Mouse (Mus musculus) embryonic facial prominence, embryonic 13.5 days (tissue): Measurements from ENCODE around the gene Wdfy2. TPM values are rescaled to one million over a fixed set of nuclear protein-coding genes. Genes with fewer than 3 reads are reported as not detected.
"Not testable (repeated sequence)": the region's sequence is repeated elsewhere in the genome, so short reads cannot be mapped to it uniquely, and the experiment has no call there.

Experiments
- ATAC-seq: fragments of 200-750 bp; cut with Nextera tagmentation; 2 replicates; pipeline ENCODE4 v1.8.0; 2017; ENCODE audit warnings: low read depth; ENCODE audit not compliant: insufficient number of reproducible peaks, insufficient read depth, low FRiP score, low TSS enrichment
- H3K27ac ChIP-seq: fragments of 300-500 bp; sonication (generic); 2 replicates; pipeline ENCODE4 v1.5.1; 2015; ENCODE audit warnings: moderate library complexity, mild to moderate bottlenecking, inconsistent platforms
- H3K27me3 ChIP-seq: fragments of 300-500 bp; sonication (generic); 2 replicates; pipeline ENCODE4 v1.6.1; 2015; ENCODE audit warnings: mild to moderate bottlenecking, inconsistent platforms
- H3K36me3 ChIP-seq: fragments of 300-500 bp; sonication (generic); 2 replicates; pipeline ENCODE4 v1.6.1; 2015; ENCODE audit warnings: mild to moderate bottlenecking, inconsistent platforms
- H3K4me1 ChIP-seq: fragments of 300-500 bp; sonication (generic); 2 replicates; pipeline ENCODE4 v1.6.1; 2015; ENCODE audit warnings: inconsistent platforms
- H3K4me2 ChIP-seq: fragments of 300-500 bp; sonication (generic); 2 replicates; pipeline ENCODE4 v1.6.1; 2015; ENCODE audit warnings: moderate library complexity, mild to moderate bottlenecking, inconsistent platforms
- H3K4me3 ChIP-seq: fragments of 300-500 bp; sonication (generic); 2 replicates; pipeline ENCODE4 v1.5.1; 2015; ENCODE audit warnings: mild to moderate bottlenecking, inconsistent platforms
- H3K9ac ChIP-seq: fragments of 300-500 bp; sonication (generic); 2 replicates; pipeline ENCODE4 v1.6.1; 2015; ENCODE audit warnings: mild to moderate bottlenecking, inconsistent platforms
- H3K9me3 ChIP-seq: fragments of 300-500 bp; sonication (generic); 2 replicates; pipeline ENCODE4 v1.6.1; 2016; ENCODE audit warnings: inconsistent platforms
- whole genome bisulfite sequencing: fragments of 180-500 bp; shearing (Covaris S2); methylation state at CpG from one replicate; pipeline ENCODE4 v1.1.7; 2015; ENCODE audit warnings: mixed read lengths; 5-methylcytosine and 5-hydroxymethylcytosine counted together
- polyA plus RNA-seq: library from polyadenylated mRNA; unstranded; fragments of >200 nt; fragmentation: Nextera tagmentation; extraction: Ambion mirVana; gene quantifications from 2 replicates; pipeline ENCODE4 v1.2.1, GENCODE M21; 2015

Gene Wdfy2
- polyA plus RNA-seq, 1 experiment from 2014 or later, result 7.4 TPM

- Histone ChIP-seq H3K27ac (peak overlapping the region; percentile 60; the same call in 1 of the 2 replicates), H3K27me3 (no peaks in the 10 kb centered on the region), H3K9ac (no peak overlapping the region), H3K4me2 (no peak overlapping the region), H3K9me3 (no peaks in the 10 kb centered on the region), H3K4me3 (no peak overlapping the region), H3K36me3 (no peaks in the 10 kb centered on the region), H3K4me1 (peaks cover 33% of the 10 kb centered on the region)
- 47% methylated on average over 5 of the region's 5 CpGs for WGBS
- no peak for ATAC-seq
These were observed 42.8 kb downstream of the Wdfy2 start for GRCm38 (mm10) chr14:62880084-62880851.

GRCm38 (mm10) chr14:62882061-62882614 is 44.7 kb downstream of the Wdfy2 start:
- Histone ChIP-seq H3K9me3 (no peaks in the 10 kb centered on the region), H3K4me2 (no peak overlapping the region), H3K27ac (no peak overlapping the region), H3K9ac (no peak overlapping the region), H3K27me3 (no peaks in the 10 kb centered on the region), H3K4me3 (no peak overlapping the region), H3K4me1 (peaks cover 33% of the 10 kb centered on the region), H3K36me3 (no peaks in the 10 kb centered on the region)
- 29% methylated on average over 4 of the region's 4 CpGs for WGBS
- no peak for ATAC-seq

GRCm38 (mm10) chr14:62883551-62883950 is 46.1 kb downstream of the Wdfy2 start:
- 54% methylated on average over 1 of the region's 1 CpGs for WGBS
- Histone ChIP-seq H3K4me2 (no peak overlapping the region), H3K27ac (no peak overlapping the region), H3K9ac (no peak overlapping the region), H3K36me3 (no peaks in the 10 kb centered on the region), H3K9me3 (no peaks in the 10 kb centered on the region), H3K27me3 (no peaks in the 10 kb centered on the region), H3K4me3 (no peak overlapping the region), H3K4me1 (peaks cover 29% of the 10 kb centered on the region)
- ATAC-seq, result no peak

- no peaks in the 10 kb centered on the region for H3K36me3 ChIP-seq
- H3K27me3 ChIP-seq, result no peaks in the 10 kb centered on the region
- no peak overlapping the region for H3K9ac ChIP-seq
- H3K9me3 ChIP-seq, result no peaks in the 10 kb centered on the region
- no peak for ATAC-seq
- H3K4me2 ChIP-seq, result no peak overlapping the region
- WGBS, result 55% methylated on average over 5 of the region's 5 CpGs
- no peak overlapping the region for H3K27ac ChIP-seq
- H3K4me3 ChIP-seq, result no peak overlapping the region
- peaks cover 23% of the 10 kb centered on the region for H3K4me1 ChIP-seq
These were observed 46.7 kb downstream of the Wdfy2 start for GRCm38 (mm10) chr14:62884171-62884570.

DNA sequence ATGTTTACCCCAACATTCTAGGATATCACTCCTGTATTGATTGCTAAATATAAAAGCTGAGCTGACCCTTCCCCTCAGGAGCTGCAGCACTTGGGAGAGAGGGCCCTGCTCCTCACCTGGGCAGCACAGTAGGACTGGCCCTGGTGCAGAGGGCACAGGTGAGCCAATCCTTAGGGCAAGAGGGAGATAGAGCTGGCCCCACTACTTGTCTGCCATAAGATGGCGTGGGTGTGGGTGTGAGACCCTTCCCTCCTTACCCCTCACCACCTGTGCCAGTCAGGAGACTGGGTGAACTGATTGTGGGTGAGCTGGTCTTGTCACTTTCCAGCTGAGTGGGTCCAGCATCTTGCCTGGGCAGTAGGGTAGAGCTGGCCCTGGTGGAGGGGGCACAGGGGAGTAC is 47.2 kb downstream of the Wdfy2 start:
- 94% methylated on average over 1 of the region's 1 CpGs for WGBS
- no peak overlapping the region for H3K4me2 ChIP-seq
- H3K4me3 ChIP-seq, result no peak overlapping the region
- peak; percentile 48; the same call in 1 of the 2 replicates for ATAC-seq
- H3K9ac ChIP-seq, result no peak overlapping the region
- peaks cover 18% of the 10 kb centered on the region for H3K4me1 ChIP-seq
- H3K27ac ChIP-seq, result no peak overlapping the region
- no peaks in the 10 kb centered on the region for H3K27me3 ChIP-seq
- H3K9me3 ChIP-seq, result no peaks in the 10 kb centered on the region
- H3K36me3 ChIP-seq, result no peaks in the 10 kb centered on the region

DNA sequence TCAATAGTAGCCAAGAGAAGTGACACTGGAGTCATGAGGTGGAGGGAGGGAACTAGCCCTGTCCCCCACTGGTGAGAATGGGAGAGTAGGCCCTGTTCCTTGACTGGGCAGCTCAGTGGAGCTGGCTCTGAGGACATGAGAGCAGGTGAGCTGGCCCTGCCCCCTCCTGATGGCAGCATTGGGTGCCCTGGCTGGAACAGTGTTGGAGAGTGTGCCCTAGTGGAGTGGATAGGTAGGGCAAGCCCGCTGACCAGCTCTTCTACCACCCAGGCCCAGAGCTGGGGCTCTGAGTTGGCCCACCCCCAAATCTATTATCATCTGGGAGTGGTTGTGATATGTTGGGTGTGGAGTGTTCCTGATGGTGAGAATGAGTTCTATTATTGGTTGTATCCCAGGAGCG is 47.7 kb downstream of the Wdfy2 start:
- Histone ChIP-seq H3K4me3 (no peak overlapping the region), H3K27ac (no peak overlapping the region), H3K9ac (no peak overlapping the region), H3K4me2 (no peak overlapping the region), H3K9me3 (no peaks in the 10 kb centered on the region), H3K4me1 (peaks cover 13% of the 10 kb centered on the region), H3K27me3 (no peaks in the 10 kb centered on the region), H3K36me3 (no peaks in the 10 kb centered on the region)
- no peak for ATAC-seq
- 90% methylated on average over 2 of the region's 2 CpGs for WGBS

- H3K27me3 ChIP-seq, result no peaks in the 10 kb centered on the region
- H3K4me1 ChIP-seq, result no peaks in the 10 kb centered on the region
- no peak overlapping the region for H3K4me2 ChIP-seq
- no peak overlapping the region for H3K4me3 ChIP-seq
- 89% methylated on average over 3 of the region's 3 CpGs for WGBS
- no peak overlapping the region for H3K9ac ChIP-seq
- no peak overlapping the region for H3K27ac ChIP-seq
- ATAC-seq, result no peak
- H3K36me3 ChIP-seq, result no peaks in the 10 kb centered on the region
- no peaks in the 10 kb centered on the region for H3K9me3 ChIP-seq
These were observed 53.9 kb downstream of the Wdfy2 start for GRCm38 (mm10) chr14:62891401-62891800.

DNA sequence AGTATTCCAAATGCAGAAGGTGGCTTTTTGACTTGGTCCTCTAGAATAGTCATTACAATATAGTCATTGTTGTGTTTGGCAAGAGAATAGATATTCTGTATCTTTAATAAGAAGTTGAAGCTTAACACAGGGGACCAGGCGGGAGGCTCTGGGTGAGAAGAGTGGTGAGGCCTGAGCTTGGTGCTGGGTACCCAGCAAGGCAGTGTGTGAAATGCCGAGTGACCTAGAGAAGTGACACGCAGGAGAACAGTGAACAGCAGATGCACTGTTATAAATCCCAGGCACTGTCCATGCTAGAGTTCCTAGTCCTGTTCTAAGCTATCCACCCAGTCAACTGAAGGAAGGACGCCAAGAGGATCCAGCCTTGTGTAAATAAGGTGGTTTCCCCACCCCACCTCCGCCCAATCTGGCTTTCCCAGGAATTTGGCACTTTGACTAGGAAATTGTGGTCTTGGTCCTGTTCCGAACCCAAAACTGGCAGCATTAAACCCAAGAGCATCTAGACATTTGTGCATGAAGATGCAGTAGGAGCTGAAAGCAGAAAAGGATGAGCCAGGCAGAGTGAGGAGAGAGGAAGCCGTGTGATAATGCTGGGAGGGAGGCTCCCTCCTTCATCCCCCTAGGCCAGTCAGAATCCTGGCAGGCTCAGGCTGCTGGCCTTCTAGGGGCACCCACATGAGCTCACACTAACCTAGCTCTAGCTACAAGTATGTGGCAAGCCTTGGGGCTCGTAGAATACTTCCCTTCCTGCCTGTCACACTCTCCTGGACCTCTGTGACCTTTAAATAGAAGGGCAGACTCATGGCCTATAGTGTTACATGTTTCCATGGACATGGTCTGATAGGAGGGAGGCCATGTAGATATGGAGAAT is 55.5 kb downstream of the Wdfy2 start:
- H3K27ac ChIP-seq, result no peak overlapping the region
- no peak for ATAC-seq
- no peaks in the 10 kb centered on the region for H3K36me3 ChIP-seq
- H3K4me2 ChIP-seq, result no peak overlapping the region
- H3K9ac ChIP-seq, result no peak overlapping the region
- H3K9me3 ChIP-seq, result no peaks in the 10 kb centered on the region
- H3K4me1 ChIP-seq, result no peaks in the 10 kb centered on the region
- no peaks in the 10 kb centered on the region for H3K27me3 ChIP-seq
- 72% methylated on average over 8 of the region's 8 CpGs for WGBS
- no peak overlapping the region for H3K4me3 ChIP-seq

DNA sequence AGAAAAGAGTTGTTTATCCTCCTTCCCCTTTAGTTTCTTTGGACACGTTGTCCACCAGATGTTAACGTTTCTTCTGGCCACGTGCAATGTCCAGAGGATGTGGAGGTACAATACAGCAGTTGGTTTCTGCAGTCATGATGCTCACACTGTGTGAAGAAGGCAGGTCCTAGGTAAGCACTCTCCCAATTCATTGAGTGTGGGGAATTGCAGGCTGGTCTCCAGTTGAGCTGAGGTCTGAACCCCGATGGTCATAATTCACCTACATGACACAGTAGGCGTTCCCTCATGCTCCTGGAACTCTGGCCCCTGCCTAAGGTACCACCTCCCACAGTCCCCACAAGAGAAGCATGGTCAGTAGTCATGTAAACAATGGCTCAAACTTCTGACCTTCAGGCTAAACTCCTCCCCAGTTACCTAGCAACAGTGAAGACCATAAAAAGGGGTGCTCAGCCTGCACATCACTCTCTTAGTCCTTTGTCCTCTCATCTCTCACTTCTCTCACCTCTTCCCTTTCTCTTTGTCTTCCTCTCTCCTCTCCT is 56.2 kb downstream of the Wdfy2 start:
- 74% methylated on average over 5 of the region's 5 CpGs for WGBS
- ATAC-seq, H3K27ac ChIP-seq, H3K9ac ChIP-seq, H3K4me2 ChIP-seq, H3K4me1 ChIP-seq, H3K9me3 ChIP-seq, H3K4me3 ChIP-seq, H3K36me3 ChIP-seq, H3K27me3 ChIP-seq: not testable (repeated sequence)

DNA sequence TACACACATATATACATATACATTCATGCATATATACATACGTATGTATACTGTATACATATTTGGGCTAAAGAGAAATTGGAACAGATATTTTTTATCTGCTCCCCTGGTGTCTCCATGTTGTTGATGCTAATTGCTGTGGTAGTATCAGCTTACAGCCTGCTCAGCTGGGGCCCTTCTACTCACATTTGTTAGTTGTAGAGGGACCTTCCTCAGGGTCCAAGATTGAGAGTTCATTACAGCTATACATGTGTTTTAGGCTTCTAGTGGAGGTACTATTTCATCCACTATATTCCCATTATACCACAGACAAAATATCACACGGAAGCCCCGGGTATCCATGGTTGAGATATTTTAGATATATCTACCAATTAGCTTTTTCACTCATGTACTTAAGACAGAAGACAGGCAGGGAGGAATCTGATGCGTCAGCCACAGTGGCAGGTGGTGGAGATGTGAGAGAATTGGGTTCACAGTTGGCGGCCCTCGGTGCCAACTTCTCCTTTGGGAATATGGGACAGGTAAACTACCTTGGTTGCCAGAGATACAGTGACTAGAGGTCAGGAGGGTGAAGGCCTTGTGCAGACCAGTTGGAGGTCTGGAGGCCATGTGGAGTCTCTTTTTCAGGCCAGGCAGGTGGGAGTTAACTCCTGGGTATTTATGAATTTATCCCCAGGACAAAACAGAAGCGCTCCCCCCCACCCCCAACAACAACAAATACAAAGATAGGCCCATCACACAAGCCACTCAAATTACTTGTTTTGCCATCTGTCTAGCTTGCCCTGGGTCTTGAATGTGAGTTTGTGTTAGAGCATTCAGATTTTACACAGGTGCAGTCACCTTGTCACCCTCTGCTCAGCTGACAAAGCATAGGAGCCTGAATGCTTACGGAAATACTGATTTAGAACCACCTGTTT is 57.7 kb downstream of the Wdfy2 start:
- no peaks in the 10 kb centered on the region for H3K36me3 ChIP-seq
- H3K27ac ChIP-seq, result no peak overlapping the region
- 79% methylated on average over 8 of the region's 8 CpGs for WGBS
- no peaks in the 10 kb centered on the region for H3K9me3 ChIP-seq
- no peaks in the 10 kb centered on the region for H3K27me3 ChIP-seq
- H3K4me2 ChIP-seq, result no peak overlapping the region
- no peak for ATAC-seq
- H3K9ac ChIP-seq, result no peak overlapping the region
- H3K4me1 ChIP-seq, result 0 out of 2 replicates have a peak, but pooled peaks cover 5% of the 10 kb centered on the region
- no peak overlapping the region for H3K4me3 ChIP-seq

DNA sequence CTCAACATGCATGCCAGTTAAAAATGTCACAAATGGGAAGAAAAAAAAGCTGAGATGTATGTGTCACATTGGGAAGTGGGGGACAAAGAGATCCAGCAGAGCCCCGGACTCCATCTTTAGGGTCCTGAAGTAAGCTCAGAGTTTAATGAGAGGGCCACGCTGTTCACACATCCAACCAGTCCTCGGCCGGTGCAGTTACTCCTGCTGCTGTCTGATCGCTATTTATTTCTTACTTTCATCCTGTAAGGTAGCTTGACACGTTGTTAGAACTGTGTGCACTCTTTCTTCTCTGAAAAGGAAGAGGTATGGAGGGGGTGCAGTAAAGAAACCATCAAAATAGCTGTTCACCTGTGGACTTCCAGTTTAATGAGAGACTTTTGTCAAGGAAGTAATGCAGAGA is 60.6 kb downstream of the Wdfy2 start:
- ATAC-seq, result no peak
- no peak overlapping the region for H3K4me2 ChIP-seq

More for the DNA sequence above, 60.6 kb downstream of the Wdfy2 start:
- 80% methylated on average over 6 of the region's 6 CpGs for WGBS
- H3K36me3 ChIP-seq, result no peaks in the 10 kb centered on the region
- no peaks in the 10 kb centered on the region for H3K27me3 ChIP-seq
- no peak overlapping the region for H3K9ac ChIP-seq
- H3K4me1 ChIP-seq, result 0 out of 2 replicates have a peak, but pooled peaks cover 8% of the 10 kb centered on the region
- no peak overlapping the region for H3K27ac ChIP-seq
- H3K4me3 ChIP-seq, result no peak overlapping the region
- H3K9me3 ChIP-seq, result no peaks in the 10 kb centered on the region
